Mouse (Mus musculus) testis, adult 2 months (tissue): ENCODE data around the gene Arhgef40.

Experiments
- CTCF ChIP-seq: fragments of 200-500 bp; IDR thresholded peaks from 2 replicates; pipeline ENCODE4 v1.5.1; 2012; ENCODE audit warnings: low read depth, mild to moderate bottlenecking, inconsistent platforms, low read length, moderate library complexity; ENCODE audit not compliant: control insufficient read depth, insufficient read depth, insufficient replicate concordance
- POLR2A ChIP-seq: fragments of 200-500 bp; IDR thresholded peaks from 2 replicates; pipeline ENCODE4 v1.6.1; 2012; ENCODE audit warnings: low read depth, mild to moderate bottlenecking, inconsistent platforms, low read length, moderate library complexity; ENCODE audit not compliant: control insufficient read depth

DNA sequence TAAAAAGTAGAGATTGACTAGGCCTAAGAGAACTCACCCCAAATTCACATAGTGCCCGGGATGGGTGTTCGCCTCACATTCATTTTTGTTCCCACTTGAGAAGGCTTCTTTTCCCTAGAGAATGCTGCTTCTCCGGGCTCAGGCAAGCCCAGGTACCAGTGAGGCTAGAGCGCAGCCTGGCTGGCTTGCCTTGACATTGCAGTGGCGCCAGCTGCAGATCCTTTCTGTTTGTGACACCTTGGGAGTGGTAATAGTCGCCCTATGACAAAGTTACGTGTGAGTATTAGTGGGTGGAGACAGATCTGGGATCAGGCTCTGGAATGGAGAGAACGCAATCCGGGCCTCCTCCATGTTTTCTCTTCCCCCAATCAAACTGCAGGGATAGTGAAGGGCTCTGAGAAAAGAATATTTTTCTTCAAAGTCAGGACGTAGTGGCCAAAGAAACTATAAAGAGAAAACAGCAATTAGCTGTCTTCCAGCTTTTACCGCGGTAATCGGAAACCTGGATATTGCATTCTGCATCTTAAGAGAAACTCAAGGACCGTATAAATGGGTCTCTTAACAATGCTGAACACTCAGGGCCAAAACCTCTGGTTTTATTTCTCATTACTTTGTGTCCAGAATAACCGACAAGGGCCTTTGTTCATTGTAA is 36.1 kb downstream of the Arhgef40 start, which contains the start of gene Zfp219:
- peak; percentile 74; the same call in 1 of the 2 replicates for TF ChIP-seq POLR2A
- TF ChIP-seq CTCF: peak; percentile 54; the same call in 1 of the 2 replicates
